Mouse (Mus musculus) kidney, postnatal 0 days (tissue): ENCODE results near the gene Sorcs2. TPM values are rescaled to one million over a fixed set of nuclear protein-coding genes. Genes with fewer than 3 reads are reported as not detected.
A peak's percentile ranks its signal among the peaks of the same experiment; 100 is the strongest.

Experiments used
- ATAC-seq: fragments of 200-750 bp; cut with Nextera tagmentation; replicated peaks from 2 replicates; pipeline ENCODE4 v1.8.0; 2017; ENCODE audit warnings: low read depth, moderate number of reproducible peaks, moderate TSS enrichment, moderate library complexity; ENCODE audit not compliant: low FRiP score
- DNase-seq: peaks from one replicate; pipeline ENCODE4 v3.0.0-alpha.2; 2016; ENCODE audit warnings: low spot score
- H3K27ac ChIP-seq: fragments of 300-500 bp; sonication (generic); 2 replicates; pipeline ENCODE4 v1.5.1; 2014; ENCODE audit warnings: mild to moderate bottlenecking
- H3K27me3 ChIP-seq: fragments of 300-500 bp; sonication (generic); 2 replicates; pipeline ENCODE4 v1.6.1; 2014; ENCODE audit warnings: low read length, mixed read lengths; ENCODE audit not compliant: insufficient read depth
- H3K36me3 ChIP-seq: fragments of 300-500 bp; sonication (generic); 2 replicates; pipeline ENCODE4 v1.6.1; 2014; ENCODE audit warnings: low read length, mixed read lengths; ENCODE audit not compliant: insufficient read depth
- H3K4me1 ChIP-seq: fragments of 300-500 bp; sonication (generic); replicated peaks from 2 replicates; pipeline ENCODE4 v1.6.1; 2014; ENCODE audit warnings: antibody characterized with exemption, low read length, mixed read lengths; ENCODE audit not compliant: insufficient read depth
- H3K4me2 ChIP-seq: fragments of 300-500 bp; sonication (generic); 2 replicates; pipeline ENCODE4 v1.6.1; 2014; ENCODE audit warnings: mild to moderate bottlenecking, low read length, moderate library complexity, mixed read lengths
- H3K4me3 ChIP-seq: fragments of 300-500 bp; sonication (generic); replicated peaks from 2 replicates; pipeline ENCODE4 v1.5.1; 2014; ENCODE audit warnings: low read depth, low read length
- H3K9ac ChIP-seq: fragments of 300-500 bp; sonication (generic); 2 replicates; pipeline ENCODE4 v1.6.1; 2014; ENCODE audit warnings: low read depth, low read length
- H3K9me3 ChIP-seq: fragments of 300-500 bp; sonication (generic); replicated peaks from 2 replicates; pipeline ENCODE4 v1.6.1; 2016; ENCODE audit warnings: low read length, inconsistent platforms, mixed read lengths
- CTCF ChIP-seq: IDR thresholded peaks from 2 replicates; pipeline ENCODE4 v1.5.1; 2016; ENCODE audit warnings: antibody characterized with exemption, low read depth, mild to moderate bottlenecking, moderate library complexity
- WGBS: fragments of 180-500 bp; shearing (Covaris S2); extraction: QIAGEN DNeasy Blood & Tissue Kit; methylation state at CpG from one replicate; pipeline ENCODE4 v1.1.7; 2014; 5-methylcytosine and 5-hydroxymethylcytosine counted together
- polyA plus RNA-seq: library from polyadenylated mRNA; unstranded; fragments of >200 nt; fragmentation: Nextera tagmentation; extraction: Ambion mirVana; gene quantifications from 2 replicates; pipeline ENCODE4 v1.2.1, GENCODE M21; 2015

Gene Sorcs2
- polyA plus RNA-seq, 1 experiment from 2014 or later = 5.1 TPM

- H3K4me2 ChIP-seq = no peak overlapping the region
Observed at GRCm38 (mm10) chr5:36168963-36169650, 228.8 kb downstream of the Sorcs2 start.

GRCm38 (mm10) chr5:36166346-36167013 lies 231.5 kb downstream of the Sorcs2 start:
- H3K9me3 ChIP-seq = no peaks in the 10 kb centered on the region
- no peak for TF ChIP-seq CTCF
- H3K9ac ChIP-seq = no peak overlapping the region
- 68% methylated on average over 6 of the region's 6 CpGs for WGBS
- H3K27me3 ChIP-seq = no peaks in the 10 kb centered on the region
- no peak overlapping the region for H3K4me3 ChIP-seq
- ATAC-seq (no peak), DNase-seq (no peak)
- no peak overlapping the region for H3K27ac ChIP-seq
- no peaks in the 10 kb centered on the region for H3K4me1 ChIP-seq
- no peak overlapping the region for H3K4me2 ChIP-seq
- no peaks in the 10 kb centered on the region for H3K36me3 ChIP-seq

More at GRCm38 (mm10) chr5:36168963-36169650, 228.8 kb downstream of the Sorcs2 start:
- no peak overlapping the region for H3K4me3 ChIP-seq
- H3K4me1 ChIP-seq = no peaks in the 10 kb centered on the region
- no peaks in the 10 kb centered on the region for H3K36me3 ChIP-seq
- no peak for TF ChIP-seq CTCF
- no peak overlapping the region for H3K27ac ChIP-seq
- DNase-seq = peak; percentile 35
- ATAC-seq = no peak
- no peaks in the 10 kb centered on the region for H3K9me3 ChIP-seq
- H3K27me3 ChIP-seq = no peaks in the 10 kb centered on the region
- no peak overlapping the region for H3K9ac ChIP-seq
- 59% methylated on average over 14 of the region's 14 CpGs for WGBS

GRCm38 (mm10) chr5:36165424-36166302 lies 232.3 kb downstream of the Sorcs2 start:
- no peak overlapping the region for H3K9ac ChIP-seq
- H3K9me3 ChIP-seq = no peaks in the 10 kb centered on the region
- no peak for ATAC-seq
- DNase-seq = no peak
- WGBS = 75% methylated on average over 21 of the region's 21 CpGs
- H3K4me1 ChIP-seq = no peaks in the 10 kb centered on the region
- TF ChIP-seq CTCF = no peak
- no peaks in the 10 kb centered on the region for H3K36me3 ChIP-seq
- no peaks in the 10 kb centered on the region for H3K27me3 ChIP-seq
- no peak overlapping the region for H3K4me2 ChIP-seq
- H3K27ac ChIP-seq = no peak overlapping the region
- H3K4me3 ChIP-seq = no peak overlapping the region

- Histone ChIP-seq H3K4me3 (no peak overlapping the region), H3K9ac (no peak overlapping the region), H3K27ac (no peak overlapping the region), H3K4me2 (no peak overlapping the region), H3K4me1 (no peaks in the 10 kb centered on the region), H3K36me3 (no peaks in the 10 kb centered on the region), H3K9me3 (no peaks in the 10 kb centered on the region), H3K27me3 (no peaks in the 10 kb centered on the region)
- TF ChIP-seq CTCF = no peak
- ATAC-seq (no peak), DNase-seq (no peak)
- 55% methylated on average over 8 of the region's 8 CpGs for WGBS
Observed at GRCm38 (mm10) chr5:36154879-36155485, 243.0 kb downstream of the Sorcs2 start.

GRCm38 (mm10) chr5:36153261-36153660 lies 244.7 kb downstream of the Sorcs2 start:
- no peaks in the 10 kb centered on the region for H3K27me3 ChIP-seq
- WGBS = 85% methylated on average over 2 of the region's 2 CpGs

GRCm38 (mm10) chr5:36151086-36151485 lies 246.9 kb downstream of the Sorcs2 start:
- no peak overlapping the region for H3K4me3 ChIP-seq
- H3K27ac ChIP-seq = no peak overlapping the region
- no peaks in the 10 kb centered on the region for H3K4me1 ChIP-seq
- no peak overlapping the region for H3K9ac ChIP-seq
- no peaks in the 10 kb centered on the region for H3K9me3 ChIP-seq
- DNase-seq = no peak
- no peak for TF ChIP-seq CTCF
- no peak for ATAC-seq
- no peak overlapping the region for H3K4me2 ChIP-seq
- WGBS = 71% methylated on average over 8 of the region's 8 CpGs
- H3K27me3 ChIP-seq = no peaks in the 10 kb centered on the region
- H3K36me3 ChIP-seq = no peaks in the 10 kb centered on the region

More at GRCm38 (mm10) chr5:36153261-36153660, 244.7 kb downstream of the Sorcs2 start:
- H3K9ac ChIP-seq = no peak overlapping the region
- ATAC-seq = no peak
- H3K4me1 ChIP-seq = no peaks in the 10 kb centered on the region
- no peaks in the 10 kb centered on the region for H3K36me3 ChIP-seq
- no peak overlapping the region for H3K4me2 ChIP-seq
- DNase-seq = no peak
- H3K9me3 ChIP-seq = no peaks in the 10 kb centered on the region
- H3K4me3 ChIP-seq = no peak overlapping the region
- no peak overlapping the region for H3K27ac ChIP-seq
- no peak for TF ChIP-seq CTCF
